Mouse (Mus musculus) T-helper 17 cell (primary cell): Measurements from ENCODE around the gene Cadm2.

ENCODE experiments used
- in situ Hi-C, 2 experiments: fragments of 300-600 bp; cut with MboI, MseI; formaldehyde crosslinking; loops; 1 replicate in 1 of 2; 2 replicates in 1 of 2; pipeline ENCODE4 v1.15.1; 2025; ENCODE audit warnings: high pct_unique_total_duplicates in 2 of 2

The Cadm2 gene

DNA sequence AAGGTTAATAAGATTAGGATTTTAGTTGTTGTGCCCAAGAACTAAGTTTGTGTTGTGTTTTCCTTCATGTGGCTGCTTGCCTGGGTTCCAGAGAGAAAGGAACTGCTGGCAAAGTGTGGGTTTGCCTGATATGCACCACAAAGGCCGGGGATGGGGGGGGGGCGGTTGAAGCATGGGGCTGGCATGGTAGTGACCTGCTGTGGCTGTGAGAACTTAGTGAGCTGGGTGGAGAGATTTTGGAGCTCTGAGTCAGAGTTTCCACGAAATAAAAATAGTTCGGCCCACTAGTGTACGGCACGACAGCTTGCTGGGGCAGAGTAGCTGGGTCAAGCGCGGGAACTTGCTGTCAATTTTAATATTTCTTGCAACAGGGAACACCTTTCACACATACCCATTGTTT is 653.0 kb downstream of the Cadm2 start:
- in situ Hi-C loops, result no loop called here

- in situ Hi-C loops, result no loop called here
Observed at GRCm38 (mm10) chr16:66959146-66959545, 661.6 kb downstream of the Cadm2 start.

DNA sequence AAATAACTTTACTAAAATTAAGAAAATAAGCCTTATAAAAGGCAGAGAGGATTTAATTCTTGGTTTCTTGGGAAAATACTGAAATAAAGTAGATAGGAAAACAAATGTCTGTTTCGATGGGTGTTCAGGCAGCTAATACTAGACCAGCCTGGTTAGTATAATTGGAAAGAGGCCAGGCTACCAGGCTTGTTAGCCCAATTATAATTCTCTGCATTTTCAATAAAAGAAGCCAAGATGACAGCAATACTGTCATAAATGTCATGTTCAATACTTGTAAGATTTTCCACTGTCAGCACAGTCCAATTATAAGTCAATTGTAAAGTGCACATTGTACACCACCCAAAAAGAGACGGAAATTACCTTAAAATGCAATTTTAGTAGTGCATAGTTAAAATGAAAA is 664.8 kb downstream of the Cadm2 start:
- in situ Hi-C loops, result no loop called here

DNA sequence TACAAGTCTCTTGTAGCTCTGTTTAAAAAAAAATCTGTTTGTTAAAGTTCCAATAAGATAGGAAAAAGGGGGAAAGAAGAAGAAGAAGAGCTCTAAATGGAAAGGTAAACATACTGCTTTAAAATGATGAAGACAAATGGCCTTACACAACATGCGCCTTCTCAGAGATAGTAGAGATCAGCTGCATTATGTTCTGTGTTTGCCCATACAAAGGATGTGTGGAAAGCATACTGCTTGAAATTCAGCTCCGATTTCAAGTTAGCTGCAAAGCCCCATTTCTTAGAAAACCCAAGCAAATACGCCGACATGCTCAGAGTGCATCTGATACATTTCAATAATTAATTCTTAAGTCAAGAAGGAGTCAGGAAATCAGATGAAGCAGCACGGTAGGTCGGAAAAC is 684.4 kb downstream of the Cadm2 start:
- in situ Hi-C loops, result no loop called here

GRCm38 (mm10) chr16:66925517-66925916 is 695.2 kb downstream of the Cadm2 start:
- in situ Hi-C loops, result no loop called here

DNA sequence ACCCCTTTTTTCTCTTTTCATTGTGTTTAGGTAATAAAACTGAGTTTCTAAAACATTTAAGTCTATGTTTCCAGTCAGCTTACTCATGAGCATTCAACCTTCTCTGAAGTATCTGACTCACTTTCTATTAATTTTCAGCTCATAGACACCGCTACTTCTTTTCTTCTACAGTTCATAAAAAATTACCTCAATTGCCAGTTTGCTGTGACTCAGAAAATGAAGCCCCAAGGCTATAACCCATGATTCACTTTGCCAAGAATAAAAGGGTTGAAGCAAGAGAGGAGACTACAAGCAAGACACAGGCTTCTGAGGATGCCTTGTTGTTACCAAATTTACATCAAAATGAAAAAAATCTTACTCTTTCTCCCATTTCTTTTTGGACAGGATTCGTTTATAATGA is 698.0 kb downstream of the Cadm2 start:
- in situ Hi-C loops, result no loop called here

DNA sequence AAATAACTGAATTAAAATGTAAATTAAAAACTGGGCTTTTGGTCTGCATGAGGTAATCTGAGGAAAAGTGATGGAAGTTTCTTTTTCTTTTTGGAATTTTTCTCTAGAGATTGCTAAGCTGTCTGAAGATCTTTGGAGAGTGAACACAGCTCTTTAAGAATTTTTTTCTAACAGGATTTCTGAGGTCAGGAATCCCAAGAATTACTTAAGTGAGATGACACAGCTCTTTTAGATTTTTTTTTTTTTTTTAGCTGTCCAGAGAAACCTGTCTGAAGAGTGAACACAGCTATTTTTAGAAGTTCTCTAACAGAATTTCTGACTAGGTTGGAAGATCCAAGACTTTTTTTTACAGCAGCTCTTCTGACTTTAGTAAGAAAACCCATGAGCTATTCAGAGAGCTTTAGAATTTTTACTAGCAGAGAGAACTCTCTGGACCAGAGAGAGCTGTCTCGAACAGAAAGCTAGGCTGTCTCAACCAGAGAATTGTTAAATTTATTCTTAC is 699.2 kb downstream of the Cadm2 start:
- in situ Hi-C loops, result no loop called here

DNA sequence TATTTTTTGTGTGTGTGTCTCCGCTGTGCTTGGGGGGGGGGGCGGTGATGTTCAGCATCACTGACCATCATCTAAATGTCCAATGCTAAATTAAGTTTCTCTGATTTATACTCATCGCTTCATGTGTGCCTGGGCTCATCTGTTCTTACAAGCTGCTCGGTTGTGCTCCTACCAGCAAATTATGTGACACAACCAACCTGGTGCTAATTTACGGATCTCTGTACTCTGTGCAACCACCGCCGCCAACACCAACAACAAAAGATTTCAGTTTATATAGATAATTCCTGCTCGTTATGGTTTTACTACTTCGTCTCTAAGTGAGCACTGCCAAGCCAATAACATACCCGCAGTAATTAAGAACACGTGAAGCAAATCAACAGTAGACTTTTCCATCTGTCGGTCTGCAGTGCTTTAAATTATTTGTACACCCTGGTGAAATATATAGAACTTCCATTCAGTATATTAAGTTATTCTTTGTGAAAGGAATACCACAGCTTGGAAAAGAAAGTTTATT is 700.8 kb downstream of the Cadm2 start:
- in situ Hi-C loops, result no loop called here

- in situ Hi-C loops, result no loop called here
Observed at GRCm38 (mm10) chr16:66901801-66902200, 718.9 kb downstream of the Cadm2 start.

GRCm38 (mm10) chr16:66900664-66901063 is 720.0 kb downstream of the Cadm2 start:
- in situ Hi-C loops, result no loop called here

DNA sequence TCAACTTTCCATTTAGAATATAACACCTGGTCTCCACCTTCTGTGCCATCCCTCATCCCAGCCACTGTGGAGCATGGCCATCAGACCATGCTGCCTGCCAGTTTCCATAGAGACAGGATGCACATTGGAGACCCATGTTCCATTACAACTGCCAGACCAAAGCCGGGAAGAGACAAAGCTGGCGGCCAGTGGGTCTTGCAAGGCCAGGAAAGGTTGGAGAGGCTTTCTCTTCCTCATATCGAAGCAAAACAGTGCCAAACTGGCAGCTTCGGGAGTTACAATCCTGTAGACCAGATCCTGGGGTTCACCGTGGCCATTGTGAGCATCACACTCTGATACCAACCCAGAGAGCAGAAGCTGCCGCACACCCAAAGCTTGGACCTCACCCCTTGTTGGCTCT is 728.3 kb downstream of the Cadm2 start:
- in situ Hi-C loops, result no loop called here

GRCm38 (mm10) chr16:66891559-66892247 is 729.0 kb downstream of the Cadm2 start:
- in situ Hi-C loops, result no loop called here

DNA sequence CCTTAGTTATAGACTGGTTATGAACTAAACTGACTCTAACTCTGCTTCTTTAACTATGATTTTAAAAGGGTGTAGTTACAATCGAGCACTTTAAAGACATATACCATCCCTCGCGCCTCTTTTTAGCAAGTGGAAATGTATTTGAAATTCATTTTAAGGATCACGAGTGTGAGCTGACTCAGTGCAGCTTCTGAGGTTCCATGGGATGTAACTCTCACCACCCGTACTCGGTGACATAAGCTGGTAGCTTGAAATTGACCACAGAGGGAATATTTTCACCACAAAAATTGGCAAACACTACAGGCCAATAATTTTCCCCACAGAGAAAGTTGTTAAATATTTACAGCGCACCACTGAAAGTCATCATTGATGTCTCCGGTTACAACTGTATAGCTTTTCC is 730.8 kb downstream of the Cadm2 start:
- in situ Hi-C loops, result no loop called here

- in situ Hi-C loops, result no loop called here
Observed at GRCm38 (mm10) chr16:66882597-66882996, 738.1 kb downstream of the Cadm2 start.

GRCm38 (mm10) chr16:66871201-66871600 is 749.5 kb downstream of the Cadm2 start:
- in situ Hi-C loops, result loop anchor here in 1 of 2 experiments (10.0 kb wide), 1 partner anchor 1526 kb away; no protein-coding TSS in a partner anchor

GRCm38 (mm10) chr16:66851047-66851446 is 769.7 kb downstream of the Cadm2 start:
- in situ Hi-C loops, result no loop called here

DNA sequence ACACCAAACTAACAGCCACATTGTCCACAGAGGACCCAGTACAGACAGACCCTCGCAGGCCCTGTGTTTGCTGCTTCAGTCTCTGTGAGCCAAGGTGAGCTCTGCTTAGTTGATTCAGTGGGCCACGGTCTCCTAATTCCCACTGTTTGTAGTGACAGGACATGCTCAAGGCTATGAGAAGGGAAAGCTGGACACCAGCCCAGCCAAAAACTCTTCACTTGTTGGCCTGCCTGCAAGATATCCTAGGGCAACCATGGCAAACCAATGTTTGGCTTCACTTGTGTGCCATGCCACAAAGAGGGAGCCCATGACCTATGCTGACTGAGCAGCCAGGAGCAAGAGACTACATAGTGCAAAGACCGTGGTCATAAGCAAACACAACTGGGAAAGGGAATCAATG is 795.8 kb downstream of the Cadm2 start:
- in situ Hi-C loops, result no loop called here

GRCm38 (mm10) chr16:66811495-66811894 is 809.2 kb downstream of the Cadm2 start:
- in situ Hi-C loops, result no loop called here

GRCm38 (mm10) chr16:66798204-66798603 is 822.5 kb downstream of the Cadm2 start:
- in situ Hi-C loops, result loop anchor here in 1 of 2 experiments (10.0 kb wide), 1 partner anchor 1777 kb away; no protein-coding TSS in a partner anchor

DNA sequence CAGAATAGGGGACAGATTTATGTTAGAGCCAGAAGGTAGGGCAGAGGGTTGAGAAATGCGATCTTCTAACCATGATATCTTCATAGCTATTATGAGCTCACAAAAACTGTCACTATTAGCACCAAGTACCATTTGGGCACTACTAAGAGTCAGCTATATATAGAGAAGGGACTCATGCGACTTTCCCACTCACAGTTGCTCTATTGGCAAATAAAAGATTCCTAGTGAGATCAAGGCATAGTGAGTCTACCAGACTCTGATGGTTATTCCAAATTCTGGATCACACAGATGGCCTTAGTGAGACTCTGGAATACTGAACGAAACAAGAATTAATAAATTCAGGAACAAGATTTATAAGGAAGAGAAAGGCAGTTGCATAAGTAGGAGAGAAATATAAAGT is 827.6 kb downstream of the Cadm2 start:
- in situ Hi-C loops, result loop anchor here in 1 of 2 experiments (10.0 kb wide), 1 partner anchor 1782 kb away; no protein-coding TSS in a partner anchor

GRCm38 (mm10) chr16:66771883-66772282 is 848.8 kb downstream of the Cadm2 start:
- in situ Hi-C loops, result no loop called here

DNA sequence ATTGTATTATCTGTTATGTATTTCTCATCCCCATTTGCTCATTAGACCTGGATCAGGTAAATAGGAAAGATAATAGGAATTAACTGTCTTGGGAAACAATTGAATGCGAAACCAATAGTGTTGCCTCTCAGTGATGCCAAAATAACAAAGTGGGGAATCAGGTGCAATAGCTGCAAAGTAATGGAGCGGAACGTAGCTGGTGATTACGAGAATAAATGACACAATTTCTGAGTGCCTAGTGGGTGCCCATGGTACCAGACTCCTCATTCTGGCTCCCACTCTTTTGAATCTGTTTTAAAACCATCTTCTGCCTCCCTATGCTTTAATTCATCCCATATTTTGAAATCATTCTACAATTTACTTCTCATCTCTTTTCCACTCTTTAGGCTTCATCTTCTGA is 851.2 kb downstream of the Cadm2 start:
- in situ Hi-C loops, result no loop called here

- in situ Hi-C loops, result no loop called here
Observed at GRCm38 (mm10) chr16:66768684-66769389, 851.9 kb downstream of the Cadm2 start.
